Mouse (Mus musculus) small intestine, adult 2 months (tissue): ENCODE data around the gene Lin7a. TPM values are rescaled to one million over a fixed set of nuclear protein-coding genes. Genes with fewer than 3 reads are reported as not detected.

ENCODE experiments used
- H3K27ac ChIP-seq: fragments of 200-500 bp; 2 replicates; pipeline ENCODE4 v1.5.1; 2012; ENCODE audit warnings: low read depth, low read length, control low read depth, inconsistent platforms; ENCODE audit not compliant: insufficient read depth
- H3K27me3 ChIP-seq: fragments of 200-500 bp; 2 replicates; pipeline ENCODE4 v1.6.1; 2012; ENCODE audit warnings: mild to moderate bottlenecking, moderate library complexity, low read length, inconsistent platforms; ENCODE audit not compliant: control insufficient read depth, insufficient read depth
- H3K36me3 ChIP-seq: fragments of 200-500 bp; 2 replicates; pipeline ENCODE4 v1.6.1; 2012; ENCODE audit warnings: mild to moderate bottlenecking, low read length, control low read depth, inconsistent platforms; ENCODE audit not compliant: control insufficient read depth, insufficient read depth
- H3K4me1 ChIP-seq: fragments of 200-500 bp; 2 replicates; pipeline ENCODE4 v1.6.1; 2012; ENCODE audit warnings: low read length, inconsistent platforms, mixed read lengths; ENCODE audit not compliant: control insufficient read depth, insufficient read depth, insufficient read length
- H3K4me3 ChIP-seq: fragments of 200-500 bp; 2 replicates; pipeline ENCODE4 v1.5.1; 2012; ENCODE audit warnings: low read depth, mild to moderate bottlenecking, control low read depth, inconsistent platforms, low read length, moderate library complexity
- CTCF ChIP-seq: fragments of 200-500 bp; IDR thresholded peaks from 2 replicates; pipeline ENCODE4 v1.5.1; 2012; ENCODE audit warnings: low read depth, mild to moderate bottlenecking, control low read depth, inconsistent platforms, low read length, moderate library complexity, mixed read lengths; ENCODE audit not compliant: insufficient replicate concordance, insufficient read length; ENCODE audit errors: extremely low read depth
- POLR2A ChIP-seq: fragments of 200-500 bp; IDR thresholded peaks from 2 replicates; pipeline ENCODE4 v1.6.1; 2012; ENCODE audit warnings: low read depth, mild to moderate bottlenecking, control low read depth, inconsistent platforms, low read length, moderate library complexity
- WGBS: fragments of 180-500 bp; shearing (Covaris S2); methylation state at CpG from one replicate; pipeline ENCODE4 v1.1.7; 2018; 5-methylcytosine and 5-hydroxymethylcytosine counted together
- polyA plus RNA-seq: library from polyadenylated mRNA; depleted of rRNA; stranded (reverse); fragments of >200 nt; gene quantifications from 2 replicates; pipeline ENCODE4 v1.2.3, GENCODE M21; 2012

Lin7a gene
- polyA plus RNA-seq, 1 experiment, result 0.20 TPM

DNA sequence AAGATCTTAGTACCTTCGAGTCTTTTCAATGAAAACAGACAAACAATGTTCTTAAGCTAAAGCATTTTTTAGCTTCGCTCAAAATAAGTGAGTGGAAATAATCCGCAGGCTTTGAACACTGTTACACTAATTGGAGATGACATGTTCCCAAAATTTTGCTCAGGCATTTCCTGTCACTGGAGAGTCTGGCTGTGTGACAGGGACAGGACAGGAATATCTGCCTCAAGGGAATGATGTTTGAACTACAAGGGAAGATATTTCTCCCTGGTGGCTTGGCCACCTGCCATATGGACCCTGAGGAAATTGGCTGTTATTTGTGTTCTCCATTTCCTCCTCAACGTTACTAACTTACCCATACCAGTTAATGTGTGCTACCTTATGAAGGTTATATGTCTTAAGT is 90.1 kb downstream of the Lin7a start:
- peaks cover 8% of the 10 kb centered on the region; the same call in 1 of the 2 replicates for H3K4me1 ChIP-seq
- H3K4me3 ChIP-seq, result no peak overlapping the region
- H3K27me3 ChIP-seq, result no peaks in the 10 kb centered on the region
- no peaks in the 10 kb centered on the region for H3K36me3 ChIP-seq
- 58% methylated on average over 4 of the region's 4 CpGs for WGBS
- H3K27ac ChIP-seq, result no peak overlapping the region
- no peak for TF ChIP-seq CTCF
- no peak for TF ChIP-seq POLR2A

DNA sequence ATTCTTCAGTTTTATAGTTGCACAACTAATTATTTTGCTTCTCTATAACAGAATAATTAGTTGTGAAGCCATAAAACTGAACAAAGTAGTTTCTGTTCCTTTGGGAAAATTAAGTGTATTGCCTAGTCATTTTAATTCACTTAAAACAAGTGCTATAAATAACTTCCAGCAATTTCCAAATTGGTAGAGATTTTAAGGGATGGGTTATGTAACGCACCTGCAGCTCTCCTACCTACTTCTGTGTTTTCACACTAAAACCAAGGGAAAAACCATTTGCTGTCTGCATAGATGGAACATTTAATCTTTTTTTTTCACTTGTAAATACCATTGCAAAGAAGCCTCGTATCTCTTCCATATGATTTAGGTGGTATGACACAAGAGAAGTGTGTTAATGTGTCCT is 90.5 kb downstream of the Lin7a start:
- no peak overlapping the region for H3K4me3 ChIP-seq
- TF ChIP-seq CTCF (no peak), POLR2A (no peak)
- H3K27ac ChIP-seq, result no peak overlapping the region
- no peaks in the 10 kb centered on the region for H3K36me3 ChIP-seq
- H3K27me3 ChIP-seq, result no peaks in the 10 kb centered on the region
- 89% methylated on average over 2 of the region's 2 CpGs for WGBS
- H3K4me1 ChIP-seq, result peaks cover 8% of the 10 kb centered on the region; the same call in 1 of the 2 replicates

GRCm38 (mm10) chr10:107363049-107363816 is 91.7 kb downstream of the Lin7a start:
- H3K36me3 ChIP-seq, result no peaks in the 10 kb centered on the region
- H3K27me3 ChIP-seq, result no peaks in the 10 kb centered on the region
- TF ChIP-seq CTCF, result no peak
- no peak for TF ChIP-seq POLR2A
- peaks cover 8% of the 10 kb centered on the region; the same call in 1 of the 2 replicates for H3K4me1 ChIP-seq
- H3K27ac ChIP-seq, result peak overlapping the region; percentile 55
- H3K4me3 ChIP-seq, result no peak overlapping the region
- 32% methylated on average over 16 of the region's 16 CpGs for WGBS

GRCm38 (mm10) chr10:107377218-107377617 is 105.7 kb downstream of the Lin7a start:
- TF ChIP-seq CTCF (no peak), POLR2A (no peak)

DNA sequence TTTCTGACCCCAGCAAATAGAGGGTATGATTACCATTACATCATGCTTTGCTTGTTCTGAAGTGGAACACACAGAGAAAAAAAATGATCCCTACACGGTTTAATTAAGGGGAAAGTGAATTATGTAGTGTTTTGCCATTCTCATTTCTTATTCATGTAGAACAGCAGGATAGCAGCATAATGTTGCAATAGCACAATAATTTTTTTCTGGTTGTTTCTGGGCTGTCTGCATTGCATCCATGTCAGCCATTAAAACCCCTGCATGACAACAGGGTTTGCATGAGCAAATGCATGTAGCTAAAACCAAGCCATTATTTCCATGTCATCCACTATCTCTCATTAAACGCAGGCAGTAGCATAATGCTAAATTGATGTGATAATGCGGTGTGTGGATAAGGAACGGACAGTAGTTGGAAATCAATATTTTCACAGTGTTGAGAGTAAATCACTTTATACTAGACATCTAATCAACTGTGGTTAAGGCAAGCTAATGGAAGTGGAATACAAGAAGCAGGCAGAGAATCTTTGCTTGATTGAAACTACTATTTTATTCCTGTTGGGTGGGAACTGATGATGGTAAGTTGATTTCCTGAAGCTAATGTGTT is 109.8 kb downstream of the Lin7a start:
- no peak for TF ChIP-seq CTCF
- no peak for TF ChIP-seq POLR2A
- H3K36me3 ChIP-seq, result no peaks in the 10 kb centered on the region
- no peaks in the 10 kb centered on the region for H3K4me1 ChIP-seq
- H3K27ac ChIP-seq, result no peak overlapping the region
- no peak overlapping the region for H3K4me3 ChIP-seq
- WGBS, result 78% methylated on average over 4 of the region's 4 CpGs
- no peaks in the 10 kb centered on the region for H3K27me3 ChIP-seq

More at GRCm38 (mm10) chr10:107377218-107377617, 105.7 kb downstream of the Lin7a start:
- Histone ChIP-seq H3K4me3 (no peak overlapping the region), H3K4me1 (no peaks in the 10 kb centered on the region), H3K36me3 (no peaks in the 10 kb centered on the region), H3K27ac (no peak overlapping the region), H3K27me3 (no peaks in the 10 kb centered on the region)
- WGBS, result 40% methylated on average over 2 of the region's 2 CpGs

DNA sequence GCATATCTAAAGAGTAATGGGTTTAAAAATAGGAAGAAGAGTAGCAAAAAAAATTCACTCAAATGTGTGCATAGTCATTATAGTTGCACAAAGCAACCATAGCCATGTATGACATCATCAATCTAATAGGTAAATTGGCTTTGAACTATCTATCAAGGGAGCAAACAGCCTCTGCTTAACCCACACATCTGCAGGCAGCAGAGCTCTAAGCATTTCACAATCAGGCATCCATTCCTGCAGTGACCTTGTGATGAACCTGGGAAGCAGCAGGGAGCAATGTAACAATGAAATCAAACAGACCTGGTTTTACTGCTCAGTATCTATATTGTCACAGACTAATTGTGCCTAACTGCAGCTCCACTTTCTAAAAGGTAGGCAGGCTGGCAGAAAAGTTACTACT is 112.3 kb downstream of the Lin7a start:
- no peaks in the 10 kb centered on the region for H3K4me1 ChIP-seq
- TF ChIP-seq CTCF (no peak), POLR2A (no peak)

DNA sequence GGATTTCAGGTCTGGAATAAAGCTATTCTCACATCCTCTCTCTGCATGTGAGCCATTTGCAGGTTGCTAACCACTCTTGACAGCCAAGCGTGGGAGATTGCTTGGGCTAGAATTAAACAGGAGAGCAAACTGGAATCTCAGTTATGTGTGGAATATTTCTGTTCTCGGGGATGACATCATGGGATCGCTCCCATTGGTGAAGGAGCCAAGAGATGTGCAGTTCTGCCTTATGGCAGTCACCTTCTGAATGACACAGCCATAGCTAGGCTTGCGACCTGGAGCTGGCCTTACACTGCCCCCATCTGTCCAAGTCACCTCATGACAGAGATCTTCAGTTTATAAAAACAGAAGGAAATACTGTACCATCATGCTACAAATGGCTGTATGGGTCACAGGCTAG is 118.0 kb downstream of the Lin7a start:
- 30% methylated on average over 4 of the region's 4 CpGs for WGBS
- H3K36me3 ChIP-seq, result no peaks in the 10 kb centered on the region
- H3K4me3 ChIP-seq, result no peak overlapping the region
- no peak overlapping the region for H3K27ac ChIP-seq
- no peak for TF ChIP-seq POLR2A
- peak; percentile 80; the same call in 1 of the 2 replicates for TF ChIP-seq CTCF
- no peaks in the 10 kb centered on the region for H3K27me3 ChIP-seq
- H3K4me1 ChIP-seq, result no peaks in the 10 kb centered on the region

More for the DNA sequence above, 112.3 kb downstream of the Lin7a start:
- Histone ChIP-seq H3K36me3 (no peaks in the 10 kb centered on the region), H3K27me3 (no peaks in the 10 kb centered on the region), H3K4me3 (no peak overlapping the region), H3K27ac (no peak overlapping the region)
